Mouse (Mus musculus) embryonic fibroblast, embryonic 13.5 days (primary cell): ENCODE results near the gene Gstp2.

Experiments used
- CTCF ChIP-seq: IDR thresholded peaks from 2 replicates; pipeline ENCODE4 v1.5.1; 2011; ENCODE audit warnings: mild to moderate bottlenecking, control low read depth, low read length, moderate library complexity, borderline replicate concordance; ENCODE audit not compliant: insufficient read depth
- POLR2A ChIP-seq: IDR thresholded peaks from 2 replicates; pipeline ENCODE4 v1.6.1; 2011; ENCODE audit warnings: low read depth, mild to moderate bottlenecking, control low read depth, low read length, moderate library complexity

DNA sequence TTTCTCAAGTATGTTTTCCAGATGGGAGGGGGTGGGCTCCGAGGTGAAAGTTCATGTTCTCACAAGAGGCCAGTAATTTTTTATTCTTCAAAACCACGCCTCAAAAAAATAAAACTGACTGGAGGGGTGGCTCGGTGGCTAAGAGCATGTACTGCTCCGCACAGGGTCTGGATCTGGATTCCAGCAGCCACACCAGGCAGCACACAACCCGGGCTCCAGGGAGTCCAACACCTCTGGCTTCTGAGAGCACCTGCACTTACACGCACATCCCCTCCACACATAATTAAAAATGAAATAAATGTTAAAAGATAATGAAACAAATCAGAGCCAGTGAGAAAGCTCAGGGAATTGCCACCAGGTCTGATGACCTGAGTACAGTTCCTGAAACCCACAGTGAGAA lies 20.5 kb upstream of the Gstp2 start:
- TF ChIP-seq CTCF (no peak), POLR2A (no peak)
